Mouse (Mus musculus) skeletal muscle tissue, adult 2 months (tissue): ENCODE measurements at regions not wholly inside any gene's neighbourhood (a gene's known extent, or its start where the extent isn't known, plus 50 kb on each side); places are given as distances from the start of the nearest gene placed in this dataset.
A peak's percentile ranks its signal among the peaks of the same experiment; 100 is the strongest.
"Not testable (repeated sequence)": the region's sequence is repeated elsewhere in the genome, so short reads cannot be mapped to it uniquely, and the experiment has no call there.

Source experiments
- DNase-seq: peaks from one replicate; pipeline ENCODE4 v3.0.0-alpha.2; 2012; ENCODE audit warnings: low read depth, low spot score

DNA sequence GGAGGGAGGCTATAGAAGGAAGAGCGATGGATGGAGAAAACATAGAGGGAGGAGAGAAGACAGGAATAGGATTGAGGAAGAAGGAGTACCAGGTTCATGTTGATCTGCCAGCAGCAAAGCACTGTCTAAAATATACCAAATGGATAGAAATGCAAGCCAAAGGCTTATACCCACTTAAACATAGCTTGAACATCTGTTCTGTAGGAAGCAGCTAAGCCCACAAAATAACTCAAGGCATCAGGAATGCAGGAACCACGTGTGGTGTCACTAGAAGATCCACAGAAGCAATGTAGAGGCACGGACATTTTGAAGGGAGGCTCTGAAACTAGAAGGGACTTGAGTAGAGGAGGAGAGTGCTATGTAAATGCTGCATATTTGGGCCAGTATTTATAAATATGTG lies 78.9 kb downstream of the Smgc start:
- DNase-seq: no peak

DNA sequence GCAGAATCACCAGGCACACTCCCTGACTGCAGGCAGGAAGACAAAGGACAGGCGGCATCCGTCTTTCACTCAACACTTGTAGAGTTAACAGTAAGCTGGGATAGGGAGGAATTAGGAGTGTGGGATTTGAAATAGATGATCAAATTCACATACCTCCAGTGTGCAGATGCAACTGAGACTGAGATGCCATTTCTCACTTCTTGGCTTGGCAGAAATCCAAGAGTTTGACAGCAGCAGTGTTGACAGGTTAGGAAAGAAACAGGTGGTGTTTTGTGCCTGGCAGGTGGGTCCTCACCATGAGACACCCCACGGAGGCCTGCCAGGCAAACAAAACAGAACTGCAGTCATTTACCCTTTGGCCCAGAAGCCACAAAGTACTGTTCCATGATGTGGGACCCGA lies 79.8 kb downstream of the Smgc start:
- no peak for DNase-seq

DNA sequence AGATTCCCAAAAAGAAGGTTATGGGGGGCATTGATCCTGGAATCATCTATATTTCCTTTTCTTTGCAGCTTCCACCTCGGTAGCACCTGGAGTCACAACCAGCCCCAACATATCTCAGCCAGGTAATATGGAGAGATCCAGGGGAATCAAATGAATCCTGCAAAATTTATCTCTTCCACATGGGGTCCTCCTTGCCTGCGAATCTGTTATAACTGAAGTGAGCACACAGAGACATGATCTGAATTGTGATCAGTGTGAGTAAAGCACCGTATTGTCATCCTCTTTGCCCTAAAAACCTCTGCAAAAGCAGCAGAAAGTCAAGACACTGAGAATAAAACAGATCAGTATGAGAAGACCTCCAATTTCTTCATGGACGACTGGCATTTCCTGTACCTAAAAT lies 86.5 kb downstream of the Smgc start:
- no peak for DNase-seq

DNA sequence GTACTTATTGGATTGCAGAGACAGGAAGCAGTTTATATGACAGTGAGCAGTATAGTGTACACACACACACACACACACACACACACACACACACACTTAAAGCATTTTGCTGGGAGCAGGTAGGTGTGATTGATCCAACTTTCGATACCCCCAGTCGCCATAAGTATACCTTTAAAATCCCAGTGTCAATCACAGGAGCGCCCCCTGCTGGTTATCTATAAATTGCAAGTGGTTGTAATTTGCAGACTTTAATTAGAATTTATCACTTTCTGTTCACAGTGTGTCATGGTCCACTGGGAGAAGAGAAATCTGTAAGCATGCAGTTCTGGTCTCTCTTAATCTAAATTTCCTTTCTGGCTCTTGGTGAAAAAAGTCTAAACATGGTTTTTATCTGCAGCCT lies 89.4 kb downstream of the Smgc start:
- no peak for DNase-seq

DNA sequence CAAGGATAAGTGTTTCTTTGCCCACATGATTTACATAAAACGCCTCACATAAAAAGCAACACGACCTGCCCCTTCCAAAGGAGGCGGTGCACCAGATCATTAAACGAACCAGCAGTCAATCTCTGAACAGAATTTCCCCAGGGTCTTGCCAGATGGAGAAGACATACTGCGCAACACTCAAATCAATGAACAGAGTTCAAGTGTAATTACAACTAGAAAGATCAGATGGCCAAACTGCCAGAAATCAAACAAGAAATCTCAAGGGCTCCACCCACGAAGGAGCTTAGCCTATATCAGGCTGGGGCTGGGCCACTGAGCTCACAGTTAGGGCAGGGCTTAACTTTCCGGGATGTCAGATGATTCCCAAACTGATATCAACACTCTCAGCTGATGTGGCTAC lies 90.4 kb downstream of the Smgc start:
- DNase-seq: no peak

DNA sequence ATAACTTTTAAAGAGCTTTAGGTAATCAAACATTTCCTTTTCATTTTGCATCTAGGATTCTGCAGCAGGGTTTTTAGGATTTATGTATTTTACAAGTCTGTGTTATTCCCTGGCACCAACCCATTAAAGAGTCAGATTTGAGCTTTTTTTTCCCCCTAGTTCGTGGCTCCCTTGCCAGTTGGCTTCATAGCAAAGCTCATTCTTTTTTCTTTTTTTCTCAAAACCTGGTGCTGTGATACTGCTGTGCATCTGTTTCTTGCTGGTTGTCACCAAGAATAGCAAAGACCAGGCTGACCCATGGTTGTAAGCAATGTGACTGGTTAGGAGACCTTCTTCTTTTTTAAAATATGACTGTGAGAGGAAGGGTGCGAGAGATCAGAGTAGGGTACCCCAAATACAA lies 93.7 kb upstream of the Cntn1 start:
- no peak for DNase-seq

DNA sequence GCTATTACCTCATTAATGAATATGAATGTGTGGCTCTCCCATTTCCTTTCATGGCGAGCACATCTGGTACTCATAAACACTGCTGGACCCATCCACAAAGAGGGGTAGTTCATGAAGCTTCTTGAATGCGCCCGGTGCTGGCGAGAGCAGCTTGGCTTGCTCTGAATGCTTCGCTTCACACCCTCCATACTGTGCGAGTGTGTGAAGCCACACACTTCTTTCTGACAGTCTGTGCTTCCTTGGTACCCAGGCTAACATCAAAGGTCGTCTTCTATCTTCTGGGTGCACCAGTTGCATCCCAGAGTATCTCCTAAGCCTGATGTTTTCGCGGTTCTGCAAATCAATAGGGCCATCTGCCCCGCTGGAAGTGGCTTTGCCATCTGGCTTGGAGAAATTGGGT lies 85.8 kb upstream of the Cntn1 start:
- DNase-seq: no peak

DNA sequence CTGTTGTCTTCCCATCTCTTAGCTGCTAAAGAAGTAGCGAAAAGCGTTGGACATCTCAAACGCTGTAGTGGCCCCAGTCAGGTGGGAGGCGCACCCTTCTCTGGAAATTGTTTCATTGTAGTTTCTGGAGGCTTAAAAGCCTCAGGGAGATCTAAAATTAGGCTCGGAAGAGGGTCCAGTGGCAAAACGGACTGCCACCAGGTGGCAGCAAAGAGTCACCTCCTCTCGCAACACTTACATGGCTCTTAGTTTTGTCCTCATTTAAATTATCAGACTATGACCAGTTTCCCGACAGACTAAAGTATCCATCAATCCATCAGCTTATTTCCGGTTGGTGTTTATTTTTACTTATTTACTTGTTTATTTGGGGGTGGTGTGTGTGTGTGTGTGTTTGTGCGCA lies 81.6 kb upstream of the Cntn1 start:
- peak; percentile 8 for DNase-seq

DNA sequence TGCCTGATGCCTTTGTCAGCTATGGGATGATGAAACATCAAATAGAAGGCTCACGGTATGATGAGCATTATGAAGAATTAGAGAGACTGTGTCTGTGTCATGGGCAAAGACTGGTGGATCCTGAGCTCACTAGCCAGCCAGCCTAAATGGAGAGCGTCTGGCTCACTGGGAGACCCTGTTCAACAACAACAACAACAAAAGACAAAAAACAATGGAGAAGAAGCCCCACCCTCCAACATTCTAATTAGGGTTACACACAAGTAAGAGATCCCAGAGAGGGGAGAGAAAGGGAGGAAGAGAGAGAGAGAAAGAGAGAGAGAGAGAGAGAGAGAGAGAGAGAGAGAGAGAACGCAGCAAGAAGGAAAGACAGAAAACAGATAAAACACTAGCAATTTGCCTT lies 79.6 kb upstream of the Cntn1 start:
- no peak for DNase-seq

DNA sequence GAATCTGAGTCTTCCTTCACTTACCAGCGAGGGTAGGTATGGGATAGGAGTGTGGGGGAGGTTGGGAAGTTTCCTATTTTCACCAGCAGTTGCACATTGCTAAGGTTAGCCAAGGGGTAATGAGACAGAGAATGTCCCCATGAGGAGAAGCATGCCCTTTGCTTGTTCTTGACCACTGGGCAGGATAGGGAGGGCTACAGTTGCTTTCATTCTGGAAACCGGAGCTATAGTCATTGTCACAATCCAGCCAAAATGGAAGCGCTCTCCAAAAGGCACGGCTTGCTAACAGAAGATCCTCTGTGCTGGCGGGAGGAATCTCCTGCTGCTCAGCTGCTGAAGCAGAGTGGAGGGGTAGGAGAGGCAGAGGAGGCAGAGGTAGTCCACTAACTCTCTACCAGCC lies 79.1 kb upstream of the Cntn1 start:
- DNase-seq: no peak

DNA sequence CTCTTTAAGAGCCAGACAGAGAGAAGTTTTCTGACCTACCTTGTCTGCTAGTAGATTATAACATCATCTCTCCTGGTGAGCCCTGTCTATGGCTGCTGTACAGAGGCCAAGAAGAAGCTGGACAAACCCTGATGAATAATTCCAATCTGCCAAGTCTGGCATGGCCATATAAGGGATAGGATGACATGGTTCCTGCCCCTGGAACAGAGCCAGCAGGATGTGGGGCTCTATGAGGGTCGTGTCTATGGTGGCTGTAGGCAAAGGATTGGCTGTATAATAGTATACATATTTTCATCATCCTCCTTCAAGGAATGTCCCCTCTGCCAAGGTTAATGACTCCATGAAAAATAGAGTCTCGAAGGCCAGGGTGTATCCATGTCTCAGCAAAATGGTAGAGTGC lies 75.4 kb upstream of the Cntn1 start:
- DNase-seq: no peak

DNA sequence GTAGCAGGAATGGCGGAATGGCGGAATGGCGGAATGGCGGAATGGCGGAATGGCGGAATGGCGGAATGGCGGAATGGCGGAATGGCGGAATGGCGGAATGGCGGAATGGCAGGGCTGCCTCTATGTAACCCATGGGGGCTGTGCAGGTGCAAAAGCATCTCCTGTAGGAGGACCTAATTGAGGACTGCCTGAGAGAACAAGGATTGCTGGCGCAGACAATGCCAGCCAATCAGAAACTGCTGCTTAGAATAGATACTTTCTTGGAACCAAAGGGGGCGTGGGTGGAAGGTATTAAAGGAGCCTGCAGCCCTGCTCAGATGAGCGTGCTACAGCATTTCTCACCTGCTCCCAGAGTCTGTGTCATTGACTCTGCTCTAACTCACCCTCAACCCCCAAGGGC lies 67.8 kb upstream of the Cntn1 start:
- not testable (repeated sequence) for DNase-seq

DNA sequence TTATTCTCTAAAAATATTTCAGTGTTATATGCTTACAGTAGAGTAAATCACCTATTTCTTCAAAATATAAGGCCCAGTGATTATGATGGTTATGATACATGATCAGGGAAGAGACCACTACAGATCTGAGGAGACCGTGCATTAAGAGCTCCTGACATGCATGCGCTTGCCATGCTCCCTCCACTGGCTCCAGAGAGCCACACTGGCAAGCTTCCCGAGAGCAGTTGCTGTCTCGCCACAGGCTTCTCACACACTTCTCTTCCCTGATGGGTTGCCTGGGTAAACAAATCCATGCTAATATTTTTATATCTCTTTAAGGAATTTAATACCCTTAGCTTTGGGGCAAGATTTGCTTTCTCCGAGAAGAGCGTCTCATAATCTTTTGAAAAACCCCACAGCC lies 50.9 kb upstream of the Cntn1 start:
- DNase-seq: no peak
